Mouse (Mus musculus): Measurements from ENCODE around the gene Acsl1.
"Not testable (repeated sequence)": the region's sequence is repeated elsewhere in the genome, so short reads cannot be mapped to it uniquely, and the experiment has no call there.

Gene Acsl1

GRCm38 (mm10) chr8:46566914-46567529 lies 96.2 kb downstream of the Acsl1 start:
- DNase-seq, result no peak

- DNase-seq, result no peak
Observed at GRCm38 (mm10) chr8:46567946-46568345, 97.1 kb downstream of the Acsl1 start.

GRCm38 (mm10) chr8:46568942-46569341 lies 98.1 kb downstream of the Acsl1 start:
- DNase-seq, result no peak

- DNase-seq, result no peak
Observed at GRCm38 (mm10) chr8:46569659-46570441, 99.0 kb downstream of the Acsl1 start.

GRCm38 (mm10) chr8:46570673-46571072 lies 99.8 kb downstream of the Acsl1 start:
- DNase-seq, result no peak

GRCm38 (mm10) chr8:46573446-46573845 lies 102.6 kb downstream of the Acsl1 start:
- DNase-seq, result no peak

GRCm38 (mm10) chr8:46573964-46574363 lies 103.1 kb downstream of the Acsl1 start:
- no peak for DNase-seq

GRCm38 (mm10) chr8:46578794-46579193 lies 108.0 kb downstream of the Acsl1 start:
- DNase-seq, result no peak

GRCm38 (mm10) chr8:46584328-46584727 lies 113.5 kb downstream of the Acsl1 start:
- DNase-seq, result not testable (repeated sequence)

GRCm38 (mm10) chr8:46585576-46585975 lies 114.7 kb downstream of the Acsl1 start:
- no peak for DNase-seq
